Mouse (Mus musculus) forebrain, postnatal 0 days (tissue): Measurements from ENCODE around the gene Ube2d3. TPM values are rescaled to one million over a fixed set of nuclear protein-coding genes. Genes with fewer than 3 reads are reported as not detected.

Source experiments
- ATAC-seq: fragments of 200-750 bp; cut with Nextera tagmentation; 2 replicates; pipeline ENCODE4 v1.8.0; 2017; ENCODE audit warnings: mild to moderate bottlenecking, moderate library complexity
- DNase-seq: peaks from one replicate; pipeline ENCODE4 v3.0.0-alpha.2; 2015
- H3K27ac ChIP-seq: fragments of 300-500 bp; sonication (generic); 2 replicates; pipeline ENCODE4 v1.5.1; 2014; ENCODE audit warnings: low read depth, mild to moderate bottlenecking, antibody characterized with exemption, low read length, moderate library complexity, mixed read lengths
- H3K27me3 ChIP-seq: fragments of 300-500 bp; sonication (generic); 2 replicates; pipeline ENCODE4 v1.6.1; 2014; ENCODE audit warnings: mild to moderate bottlenecking, low read length, mixed read lengths; ENCODE audit not compliant: insufficient read depth
- H3K36me3 ChIP-seq: fragments of 300-500 bp; sonication (generic); 2 replicates; pipeline ENCODE4 v1.6.1; 2014; ENCODE audit warnings: mild to moderate bottlenecking, moderate library complexity; ENCODE audit not compliant: insufficient read depth
- H3K4me1 ChIP-seq: fragments of 300-500 bp; sonication (generic); 2 replicates; pipeline ENCODE4 v1.6.1; 2014; ENCODE audit warnings: antibody characterized with exemption; ENCODE audit not compliant: insufficient read depth
- H3K4me2 ChIP-seq: fragments of 300-500 bp; sonication (generic); 2 replicates; pipeline ENCODE4 v1.6.1; 2014; ENCODE audit warnings: low read depth, mild to moderate bottlenecking, moderate library complexity
- H3K4me3 ChIP-seq: fragments of 300-500 bp; sonication (generic); 2 replicates; pipeline ENCODE4 v1.5.1; 2014; ENCODE audit warnings: low read depth, low read length, mixed read lengths
- H3K9ac ChIP-seq: fragments of 300-500 bp; sonication (generic); 2 replicates; pipeline ENCODE4 v1.6.1; 2014; ENCODE audit warnings: mild to moderate bottlenecking
- H3K9me3 ChIP-seq: fragments of 300-500 bp; sonication (generic); 2 replicates; pipeline ENCODE4 v1.6.1; 2016; ENCODE audit warnings: low read length
- CTCF ChIP-seq: sonication (generic); IDR thresholded peaks from 2 replicates; pipeline ENCODE4 v1.5.1; 2016; ENCODE audit warnings: antibody characterized with exemption, control low read depth, low read depth
- WGBS: fragments of 180-500 bp; shearing (Covaris S2); extraction: QIAGEN DNeasy Blood & Tissue Kit; methylation state at CpG from one replicate; pipeline ENCODE4 v1.1.7; 2014; 5-methylcytosine and 5-hydroxymethylcytosine counted together
- polyA plus RNA-seq: library from polyadenylated mRNA; unstranded; fragments of >200 nt; fragmentation: Nextera tagmentation; extraction: Ambion mirVana; gene quantifications from 2 replicates; pipeline ENCODE4 v1.2.1, GENCODE M21; 2015
- total RNA-seq: library from RNA; depleted of rRNA; stranded (reverse); fragments of >200 nt; gene quantifications from 2 replicates; pipeline ENCODE4 v1.2.3, GENCODE M21; 2014

Gene Ube2d3
- total and polyA plus RNA-seq, 2 experiments from 2014 or later, result 341 to 607 TPM

DNA sequence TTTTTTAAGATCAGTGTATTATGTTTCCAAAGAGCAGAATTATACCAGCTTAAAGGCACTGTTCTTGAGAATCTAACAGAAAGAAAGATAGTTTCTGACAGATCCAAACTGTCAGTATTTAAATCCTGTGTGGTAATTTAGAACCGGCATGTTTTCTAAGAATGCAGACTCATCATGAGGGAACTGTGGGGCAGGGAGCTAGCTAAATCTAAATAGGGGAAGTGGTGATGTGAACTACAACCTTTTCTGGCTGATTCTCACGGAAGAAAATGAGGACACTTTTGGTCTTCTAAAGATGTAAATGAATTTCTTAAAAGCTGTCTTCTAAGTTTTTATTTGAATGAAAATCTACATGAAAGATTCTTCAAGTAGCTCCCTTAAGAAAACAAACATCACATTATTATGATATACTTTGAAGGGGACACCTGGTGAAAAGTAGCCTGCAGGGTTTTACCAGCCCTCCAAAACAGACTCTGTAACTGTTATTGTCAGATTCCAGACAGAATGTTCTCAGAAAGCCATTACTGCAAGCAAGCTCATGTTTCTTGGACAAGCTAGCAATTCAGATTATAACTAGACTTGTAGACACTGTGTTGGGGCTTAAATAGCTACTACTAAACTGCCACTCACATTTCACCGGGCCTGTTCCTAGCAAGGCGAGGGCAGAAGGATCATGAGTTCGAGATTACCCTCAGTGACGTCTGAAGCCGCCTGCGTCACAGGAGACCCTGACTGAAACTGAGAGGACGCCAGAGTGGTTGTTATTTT is 17.2 kb upstream of the Ube2d3 start:
- WGBS, result 86% methylated on average over 9 of the region's 9 CpGs
- DNase-seq, result no peak
- Histone ChIP-seq H3K36me3 (no peaks in the 10 kb centered on the region), H3K9me3 (no peaks in the 10 kb centered on the region), H3K4me3 (no peak overlapping the region), H3K27me3 (no peaks in the 10 kb centered on the region), H3K4me1 (peaks cover 13% of the 10 kb centered on the region; the same call in 1 of the 2 replicates), H3K27ac (no peak overlapping the region), H3K4me2 (no peak overlapping the region), H3K9ac (no peak overlapping the region)
- no peak for ATAC-seq
- no peak for TF ChIP-seq CTCF

DNA sequence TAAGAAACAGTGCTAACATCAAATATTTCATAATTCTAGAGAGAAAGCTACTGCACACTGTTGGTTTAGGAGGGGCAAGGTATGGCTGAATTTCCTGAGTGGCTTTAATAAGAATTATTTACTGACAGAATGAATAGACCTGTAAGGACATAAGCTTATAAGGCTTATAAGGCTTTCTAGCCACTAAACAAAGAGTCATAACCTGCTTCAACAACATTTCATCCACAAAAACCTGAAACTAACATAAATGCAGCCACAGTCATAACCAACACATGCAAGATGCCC is 16.7 kb upstream of the Ube2d3 start:
- Histone ChIP-seq H3K4me1 (peaks cover 13% of the 10 kb centered on the region; the same call in 1 of the 2 replicates), H3K27me3 (no peaks in the 10 kb centered on the region), H3K4me2 (no peak overlapping the region), H3K4me3 (no peak overlapping the region), H3K36me3 (no peaks in the 10 kb centered on the region), H3K27ac (no peak overlapping the region), H3K9me3 (no peaks in the 10 kb centered on the region), H3K9ac (no peak overlapping the region)
- DNase-seq, result no peak
- TF ChIP-seq CTCF, result no peak
- ATAC-seq, result no peak

DNA sequence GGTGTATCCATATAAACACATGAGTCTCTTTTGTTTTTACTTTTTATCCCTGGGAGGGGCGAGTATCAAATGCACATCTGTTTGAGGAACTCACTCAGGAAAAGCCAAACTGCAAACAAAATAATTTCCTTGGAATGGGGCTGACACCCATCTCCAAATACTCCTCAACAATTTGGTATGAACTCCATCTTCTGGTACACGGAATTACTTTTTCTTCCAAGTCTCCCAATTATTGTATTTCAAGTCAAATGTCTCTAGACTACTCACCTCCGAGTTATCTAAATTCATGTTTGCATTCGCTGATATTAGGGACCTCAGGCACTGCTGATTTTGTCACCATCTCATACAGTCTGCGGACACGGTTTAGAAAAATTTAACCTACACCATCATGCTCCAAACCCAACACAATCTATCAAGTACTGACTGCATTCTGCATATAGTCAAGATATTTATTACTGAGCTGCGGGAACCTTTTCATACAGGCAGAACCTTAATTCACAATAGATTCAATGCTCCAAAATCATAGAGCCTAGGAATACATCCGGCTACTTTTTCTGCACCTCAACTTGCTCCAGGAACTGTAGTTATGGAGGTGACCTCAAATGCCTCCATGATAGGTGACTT is 15.6 kb upstream of the Ube2d3 start:
- peak overlapping the region; percentile 76 for H3K4me3 ChIP-seq
- TF ChIP-seq CTCF, result no peak
- H3K36me3 ChIP-seq, result no peaks in the 10 kb centered on the region
- peak overlapping the region; percentile 78 for H3K9ac ChIP-seq
- no peak for DNase-seq
- H3K27ac ChIP-seq, result peak overlapping the region; percentile 98
- no peaks in the 10 kb centered on the region for H3K27me3 ChIP-seq
- H3K4me1 ChIP-seq, result peaks cover 13% of the 10 kb centered on the region; the same call in 1 of the 2 replicates
- H3K4me2 ChIP-seq, result peak overlapping the region; percentile 61
- H3K9me3 ChIP-seq, result no peaks in the 10 kb centered on the region
- 28% methylated on average over 8 of the region's 8 CpGs for WGBS
- ATAC-seq, result no peak

DNA sequence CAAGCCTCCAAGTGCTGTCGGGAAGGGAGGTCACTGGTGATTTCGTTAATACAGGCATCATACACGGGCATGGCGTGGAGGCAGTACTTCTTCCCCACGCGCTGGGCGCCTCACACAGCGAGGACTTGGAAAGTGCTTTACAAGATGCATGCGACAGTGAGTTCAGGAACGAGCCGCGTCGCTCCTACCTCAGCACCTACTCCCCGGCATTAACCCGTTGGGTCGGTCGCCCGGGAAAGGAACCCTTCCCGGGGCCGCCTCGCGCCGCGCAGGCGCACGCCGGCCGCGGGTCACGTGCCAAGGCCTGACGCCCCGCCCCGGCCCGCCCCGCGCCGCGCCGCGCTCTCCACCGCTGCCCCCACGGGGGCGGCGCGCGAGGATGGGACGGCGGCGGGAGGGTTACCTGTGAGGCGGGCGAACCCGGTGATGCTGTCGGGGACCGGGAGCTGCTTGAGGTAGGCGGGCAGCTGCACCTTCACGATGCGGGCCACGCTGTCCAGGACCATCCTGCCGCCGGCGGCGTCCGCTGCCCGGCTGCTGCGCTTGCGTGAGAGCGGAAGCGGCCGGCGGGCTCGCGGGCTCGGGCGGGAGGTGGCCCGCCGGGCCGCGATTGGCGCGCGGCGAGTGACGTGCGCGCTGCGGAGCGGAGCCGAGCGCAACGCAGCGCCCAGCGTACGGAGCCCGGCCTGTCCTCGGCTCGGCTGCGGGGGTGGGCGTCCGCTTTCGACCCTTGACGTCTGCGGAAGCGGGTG is 14.9 kb upstream of the Ube2d3 start:
- Histone ChIP-seq H3K4me2 (peak overlapping the region; percentile 61), H3K27ac (peak overlapping the region; percentile 98), H3K27me3 (no peaks in the 10 kb centered on the region), H3K9me3 (no peaks in the 10 kb centered on the region), H3K4me1 (peaks cover 13% of the 10 kb centered on the region; the same call in 1 of the 2 replicates), H3K9ac (peak overlapping the region; percentile 78), H3K36me3 (no peaks in the 10 kb centered on the region), H3K4me3 (peak overlapping the region; percentile 76)
- WGBS, result 3% methylated on average over 99 of the region's 103 CpGs
- peak; percentile 94 for DNase-seq
- no peak for TF ChIP-seq CTCF
- peak; percentile 98 for ATAC-seq

DNA sequence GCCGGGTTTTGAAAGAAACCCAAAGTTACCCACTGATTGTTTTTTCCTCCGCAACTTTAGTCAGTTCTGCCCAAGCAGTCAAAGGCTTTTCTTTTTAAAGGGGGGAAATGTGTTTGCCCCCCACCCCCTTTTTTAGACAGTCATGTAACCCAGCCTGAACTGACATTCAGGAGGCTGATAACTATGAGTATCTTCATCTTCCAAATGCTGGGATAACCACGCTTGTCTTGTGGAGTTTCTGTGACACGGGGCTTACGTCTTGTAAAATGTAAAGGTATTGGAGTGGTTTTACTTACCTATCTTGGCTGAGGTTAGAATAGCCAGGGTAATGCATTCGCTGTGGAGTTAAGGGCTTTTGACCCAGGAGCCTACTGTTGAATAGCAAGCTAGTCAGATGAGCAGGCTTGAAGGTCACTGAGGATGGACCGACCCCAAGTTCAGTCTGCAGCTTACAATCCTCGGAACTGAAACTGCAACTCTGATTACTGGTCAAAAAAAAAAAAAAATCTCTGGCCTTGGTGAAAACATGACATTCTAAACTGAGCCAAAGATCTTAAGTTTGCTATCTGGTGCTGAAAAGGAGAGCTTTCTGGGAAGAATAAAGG is 14.2 kb upstream of the Ube2d3 start, which contains the start of gene Cisd2:
TSS of gene Cisd2 (minus strand) at position 318 of the 605 bp plus-strand sequence.
- peak; percentile 25 for ATAC-seq
- Histone ChIP-seq H3K4me1 (peaks cover 13% of the 10 kb centered on the region; the same call in 1 of the 2 replicates), H3K9ac (peak within 1 kb of the TSS; percentile 78), H3K4me2 (peak within 1 kb of the TSS; percentile 61), H3K27ac (peak within 1 kb of the TSS; percentile 98), H3K9me3 (no peaks in the 10 kb centered on the region), H3K36me3 (no peaks in the 10 kb centered on the region), H3K4me3 (peak within 1 kb of the TSS; percentile 76), H3K27me3 (no peaks in the 10 kb centered on the region)
- 4% methylated on average over 8 of the region's 8 CpGs for WGBS
- TF ChIP-seq CTCF, result no peak
- no peak for DNase-seq

DNA sequence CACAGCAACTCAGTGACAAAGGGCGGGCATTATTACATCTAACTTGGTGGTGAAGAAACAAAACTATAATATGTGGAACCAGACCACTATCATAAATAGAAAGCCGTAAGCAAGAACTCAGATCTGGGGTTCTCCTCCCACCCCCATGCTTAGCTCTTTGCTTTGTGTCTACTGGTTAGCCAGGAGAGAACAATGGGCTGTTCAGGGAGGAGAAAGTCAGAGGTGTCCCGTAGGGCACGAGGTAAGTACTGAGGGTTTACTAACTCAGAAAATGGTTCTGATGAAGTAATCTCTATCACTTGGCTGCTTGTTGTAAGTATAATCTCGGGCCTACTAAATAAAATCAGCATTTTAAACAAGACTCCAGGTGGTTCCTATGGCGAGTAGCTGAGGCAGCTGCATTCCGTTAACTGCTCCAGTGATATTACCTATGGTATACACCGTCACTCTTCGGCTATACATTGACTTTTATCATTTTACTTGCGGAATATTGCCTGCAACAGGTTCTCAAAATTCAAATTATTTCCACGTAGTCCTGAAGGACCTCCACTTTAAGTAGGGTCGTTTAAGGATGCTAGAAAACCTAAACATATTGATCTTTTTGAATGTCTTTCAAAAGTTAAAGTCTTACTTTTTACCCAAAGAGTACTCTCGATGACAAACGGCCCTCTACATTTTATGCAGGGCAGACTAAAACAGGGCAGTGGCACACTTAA is 890 bp upstream of the Ube2d3 start:
- peaks cover 5% of the 10 kb centered on the region; the same call in 1 of the 2 replicates for H3K4me1 ChIP-seq
- DNase-seq (no peak), ATAC-seq (no peak)
- TF ChIP-seq CTCF, result no peak
- peak overlapping the region; percentile 99 for H3K27ac ChIP-seq
- peak overlapping the region; percentile 85 for H3K9ac ChIP-seq
- no peaks in the 10 kb centered on the region for H3K27me3 ChIP-seq
- H3K36me3 ChIP-seq, result no peaks in the 10 kb centered on the region
- no peaks in the 10 kb centered on the region for H3K9me3 ChIP-seq
- peak overlapping the region; percentile 51 for H3K4me2 ChIP-seq
- H3K4me3 ChIP-seq, result peak overlapping the region; percentile 98
- WGBS, result 35% methylated on average over 14 of the region's 14 CpGs
